Mouse (Mus musculus) bone marrow, adult 2 months (tissue): ENCODE data around the gene Pcolce2. TPM values are rescaled to one million over a fixed set of nuclear protein-coding genes. Genes with fewer than 3 reads are reported as not detected.

ENCODE experiments used
- H3K27ac ChIP-seq: fragments of 200-500 bp; 2 replicates; pipeline ENCODE4 v1.5.1; 2012; ENCODE audit warnings: low read depth, mild to moderate bottlenecking, control low read depth, inconsistent platforms, low read length; ENCODE audit not compliant: control insufficient read depth, poor library complexity, insufficient read depth
- H3K4me1 ChIP-seq: fragments of 200-500 bp; 2 replicates; pipeline ENCODE4 v1.6.1; 2011; ENCODE audit warnings: low read length; ENCODE audit not compliant: control insufficient read depth, insufficient read depth
- H3K4me3 ChIP-seq: fragments of 200-500 bp; replicated peaks from 2 replicates; pipeline ENCODE3; 2011; ENCODE audit warnings: mild to moderate bottlenecking, low read depth, low read length, control low read depth; ENCODE audit not compliant: control insufficient read depth
- CTCF ChIP-seq: fragments of 200-500 bp; IDR thresholded peaks from 2 replicates; pipeline ENCODE4 v1.5.1; 2011; ENCODE audit warnings: low read length, control low read depth; ENCODE audit not compliant: control insufficient read depth, insufficient read depth
- POLR2A ChIP-seq: fragments of 200-500 bp; IDR thresholded peaks from 2 replicates; pipeline ENCODE4 v1.6.1; 2011; ENCODE audit warnings: low read depth, mild to moderate bottlenecking, control low read depth, low read length, borderline replicate concordance; ENCODE audit not compliant: control insufficient read depth
- WGBS: fragments of 180-500 bp; shearing (Covaris S2); methylation state at CpG from one replicate; pipeline ENCODE4 v1.1.7; 2018; 5-methylcytosine and 5-hydroxymethylcytosine counted together
- polyA plus RNA-seq: library from polyadenylated mRNA; stranded (reverse); fragments of >200 nt; gene quantifications from 2 replicates; pipeline ENCODE4 v1.2.4, GENCODE M21; 2011; ENCODE audit warnings: low replicate concordance; ENCODE audit not compliant: missing spikeins, insufficient read depth, insufficient read length

The Pcolce2 gene
- polyA plus RNA-seq, 1 experiment = 1.6 TPM

GRCm38 (mm10) chr9:95708943-95709342 is 71.5 kb downstream of the Pcolce2 start:
- no peak for TF ChIP-seq CTCF
- no peak for TF ChIP-seq POLR2A
- Histone ChIP-seq H3K4me1 (no peaks in the 10 kb centered on the region), H3K4me3 (no peak overlapping the region), H3K27ac (no peak overlapping the region)

GRCm38 (mm10) chr9:95712574-95712973 is 75.2 kb downstream of the Pcolce2 start:
- no peak for TF ChIP-seq CTCF
- TF ChIP-seq POLR2A = no peak
- Histone ChIP-seq H3K4me3 (no peak overlapping the region), H3K27ac (no peak overlapping the region), H3K4me1 (no peaks in the 10 kb centered on the region)
- WGBS = 54% methylated on average over 8 of the region's 8 CpGs

GRCm38 (mm10) chr9:95736238-95736637 is 98.8 kb downstream of the Pcolce2 start:
- H3K4me1 ChIP-seq = no peaks in the 10 kb centered on the region
- no peak overlapping the region for H3K4me3 ChIP-seq
- TF ChIP-seq POLR2A = no peak
- no peak for TF ChIP-seq CTCF
- no peak overlapping the region for H3K27ac ChIP-seq

- TF ChIP-seq POLR2A (no peak), CTCF (no peak)
- WGBS = 44% methylated on average over 7 of the region's 7 CpGs
- Histone ChIP-seq H3K27ac (no peak overlapping the region), H3K4me3 (no peak overlapping the region), H3K4me1 (no peaks in the 10 kb centered on the region)
Observed at GRCm38 (mm10) chr9:95744845-95745613, 107.6 kb downstream of the Pcolce2 start.

- Histone ChIP-seq H3K4me1 (no peaks in the 10 kb centered on the region), H3K27ac (no peak overlapping the region), H3K4me3 (no peak overlapping the region)
- WGBS = 79% methylated on average over 5 of the region's 5 CpGs
- TF ChIP-seq POLR2A (no peak), CTCF (no peak)
Observed at GRCm38 (mm10) chr9:95747298-95747697, 109.9 kb downstream of the Pcolce2 start.

Other genes with a start within 250 kb of the Pcolce2 start
- gene Chst2, start 230.9 kb upstream of the Pcolce2 start, polyA plus RNA-seq = 1.0 and 1.5 TPM in 2 replicates
- gene U2surp, start 125.6 kb upstream of the Pcolce2 start, polyA plus RNA-seq = 63.8 and 79.3 TPM in 2 replicates
- gene Paqr9, start 77.9 kb upstream of the Pcolce2 start, polyA plus RNA-seq = 17.0 and 17.9 TPM in 2 replicates
- gene Trpc1, start 112.8 kb downstream of the Pcolce2 start, polyA plus RNA-seq = 0.87 and 1.0 TPM in 2 replicates
- gene Pls1, start 207.7 kb downstream of the Pcolce2 start, polyA plus RNA-seq = 3.4 and 4.0 TPM in 2 replicates
- 3.1 and 7.5 TPM in 2 replicates for gene Atr, start 220.0 kb downstream of the Pcolce2 start, polyA plus RNA-seq